15 mouse cellular contexts compared by ENCODE assay signal in genomic region chr3:34103902-34104672, GRCm38 (mm10). TPM values are rescaled to one million over a fixed set of nuclear protein-coding genes. Genes with fewer than 3 reads are reported as not detected.
DNase-seq lines count a peak whose midpoint lies in the region; ATAC-seq lines count a peak whose summit lies in the region.
"Had no signal": no experiment of that assay in that cellular context is flagged by ENCODE, and none has a peak within 500 bp of the region (broad histone marks: within the 10 kb centered on the region; RNA-seq: fewer than 3 reads in every experiment).

No protein-coding gene starts in this region.

- H3K9ac ChIP-seq in hindbrain, embryonic 11.5 days (ENCODE audit: low read depth, low read length): no peak overlapping the region
- H3K9ac ChIP-seq in midbrain, embryonic 14.5 days (replicated peaks; ENCODE audit: low read length): no peak overlapping the region
- no peak overlapping the region for H3K9ac ChIP-seq in intestine, embryonic 16.5 days (ENCODE audit: low read depth, low read length)
- no peak overlapping the region for H3K9ac ChIP-seq in heart, embryonic 11.5 days (ENCODE audit: low read depth, low read length)
- H3K9ac ChIP-seq: heart, embryonic 15.5 days had no signal

- H3K27ac ChIP-seq in hindbrain, embryonic 11.5 days (ENCODE audit: low read depth, low read length): no peak overlapping the region
- peak overlapping the region; percentile 3; the same call in 1 of the 2 replicates for H3K27ac ChIP-seq in midbrain, embryonic 14.5 days (replicated peaks; ENCODE audit: low read depth, low read length)
- H3K27ac ChIP-seq in intestine, embryonic 16.5 days (ENCODE audit: low read length): no peak overlapping the region
- no peak overlapping the region for H3K27ac ChIP-seq in heart, embryonic 11.5 days (ENCODE audit: low read depth, low read length)
- H3K27ac ChIP-seq: heart, embryonic 15.5 days had no signal

- peak; percentile 71; the same call in 1 of the 2 replicates for ATAC-seq in hindbrain, embryonic 11.5 days (ENCODE audit: low FRiP score)
- no peak; the same call in 1 of the 2 replicates for ATAC-seq in midbrain, embryonic 14.5 days (ENCODE audit: low FRiP score, low TSS enrichment)
- no peak for ATAC-seq in intestine, embryonic 16.5 days
- no peak for ATAC-seq in heart, embryonic 11.5 days (replicated peaks; ENCODE audit: insufficient number of reproducible peaks, low FRiP score, low TSS enrichment)
- no peak for ATAC-seq in erythroblast, adult 5-6 weeks (replicated peaks; ENCODE audit: low FRiP score, poor library complexity, severe bottlenecking)

- no peaks in the 10 kb centered on the region for H3K9me3 ChIP-seq in hindbrain, embryonic 11.5 days (ENCODE audit: control insufficient read depth, low read length)
- H3K9me3 ChIP-seq in midbrain, embryonic 14.5 days (ENCODE audit: control insufficient read depth, low read length): no peaks in the 10 kb centered on the region
- H3K9me3 ChIP-seq in intestine, embryonic 16.5 days (ENCODE audit: control insufficient read depth, low read length): no peaks in the 10 kb centered on the region
- H3K9me3 ChIP-seq in heart, embryonic 11.5 days (replicated peaks; ENCODE audit: control insufficient read depth, low read length): no peaks in the 10 kb centered on the region
- H3K9me3 ChIP-seq: heart, embryonic 15.5 days had no signal

- H3K4me2 ChIP-seq in hindbrain, embryonic 11.5 days (replicated peaks; ENCODE audit: low read depth, low read length): no peak overlapping the region
- H3K4me2 ChIP-seq in midbrain, embryonic 14.5 days (ENCODE audit: low read length): peak overlapping the region; percentile 32
- H3K4me2 ChIP-seq in intestine, embryonic 16.5 days (ENCODE audit: low read depth, low read length): no peak overlapping the region
- no peak overlapping the region for H3K4me2 ChIP-seq in heart, embryonic 11.5 days
- H3K4me2 ChIP-seq: heart, embryonic 15.5 days; liver, embryonic 11.5 days had no signal

- peak; percentile 52 for DNase-seq in heart, adult 11 months
- no peak for DNase-seq in heart, postnatal 25 days (ENCODE audit: low spot score)
- peak; percentile 30 for DNase-seq in hindbrain, embryonic 11.5 days (ENCODE audit: low spot score)
- peak; percentile 72 for DNase-seq in midbrain, embryonic 14.5 days
- DNase-seq in heart, adult 8-10 months (ENCODE audit: low spot score): no peak
- DNase-seq: adrenal gland, adult 2 months; gastrocnemius, postnatal 10 days; kidney, postnatal 4 days; right cerebral cortex, postnatal 4 days; thymus, postnatal 4 days had no signal

- intact Hi-C loops in heart, postnatal 25 days (cut with DNase I): no loop called here

- no peak overlapping the region for H3K4me3 ChIP-seq in hindbrain, embryonic 11.5 days (ENCODE audit: low read depth, low read length)
- H3K4me3 ChIP-seq in midbrain, embryonic 14.5 days (replicated peaks; ENCODE audit: low read depth, low read length): no peak overlapping the region
- H3K4me3 ChIP-seq in intestine, embryonic 16.5 days (ENCODE audit: low read length): no peak overlapping the region
- H3K4me3 ChIP-seq in heart, embryonic 11.5 days (ENCODE audit: low read depth, low read length): no peak overlapping the region
- H3K4me3 ChIP-seq: heart, embryonic 15.5 days had no signal

- 21% methylated on average over 7 of the region's 7 CpGs for WGBS in hindbrain, embryonic 11.5 days
- 4% methylated on average over 7 of the region's 7 CpGs for WGBS in midbrain, embryonic 14.5 days
- WGBS in intestine, embryonic 16.5 days: 48% methylated on average over 7 of the region's 7 CpGs
- 43% methylated on average over 7 of the region's 7 CpGs for WGBS in heart, embryonic 11.5 days (ENCODE audit: insufficient replicate concordance)

- H3K4me1 ChIP-seq in hindbrain, embryonic 11.5 days (replicated peaks; ENCODE audit: control insufficient read depth, insufficient read depth, low read length): no peaks in the 10 kb centered on the region
- peaks cover 7% of the 10 kb centered on the region for H3K4me1 ChIP-seq in midbrain, embryonic 14.5 days (ENCODE audit: control insufficient read depth, insufficient read depth, low read length)
- H3K4me1 ChIP-seq in intestine, embryonic 16.5 days (ENCODE audit: control insufficient read depth, insufficient read depth, low read length): no peaks in the 10 kb centered on the region
- H3K4me1 ChIP-seq in heart, embryonic 11.5 days (ENCODE audit: control insufficient read depth, insufficient read depth, low read length): no peaks in the 10 kb centered on the region
- H3K4me1 ChIP-seq: heart, embryonic 15.5 days had no signal

- H3K36me3 ChIP-seq in hindbrain, embryonic 11.5 days (ENCODE audit: control insufficient read depth, insufficient read depth, low read length): no peaks in the 10 kb centered on the region
- no peaks in the 10 kb centered on the region for H3K36me3 ChIP-seq in midbrain, embryonic 14.5 days (ENCODE audit: control insufficient read depth, insufficient read depth, low read length)
- H3K36me3 ChIP-seq in intestine, embryonic 16.5 days (ENCODE audit: control insufficient read depth, insufficient read depth, low read length): no peaks in the 10 kb centered on the region
- H3K36me3 ChIP-seq in heart, embryonic 11.5 days (ENCODE audit: control insufficient read depth, insufficient read depth, low read length): no peaks in the 10 kb centered on the region
- H3K36me3 ChIP-seq: heart, embryonic 15.5 days had no signal

- no peaks in the 10 kb centered on the region for H3K27me3 ChIP-seq in hindbrain, embryonic 11.5 days (ENCODE audit: control insufficient read depth, insufficient read depth, low read length)
- no peaks in the 10 kb centered on the region for H3K27me3 ChIP-seq in midbrain, embryonic 14.5 days (ENCODE audit: control insufficient read depth, insufficient read depth, low read length)
- no peaks in the 10 kb centered on the region; the same call in 1 of the 2 replicates for H3K27me3 ChIP-seq in intestine, embryonic 16.5 days (replicated peaks; ENCODE audit: control insufficient read depth, insufficient read depth, low read length)
- peaks cover 2% of the 10 kb centered on the region; the same call in 1 of the 2 replicates for H3K27me3 ChIP-seq in heart, embryonic 11.5 days (ENCODE audit: control insufficient read depth, insufficient read depth, low read length)

RNA-seq across cellular contexts. Expression of gene Dnajc19, which starts 23.0 kb away (rescaled TPM):
- 100 to 1,000 TPM; 136 to 151 TPM for total RNA-seq in heart, postnatal 25 days (2021)
- 144 and 159 TPM in 2 replicates for polyA plus RNA-seq in hindbrain, embryonic 11.5 days (2014; fragmentation: Nextera tagmentation; extraction: Ambion mirVana)
- polyA plus RNA-seq in midbrain, embryonic 14.5 days (2014; fragmentation: Nextera tagmentation; extraction: Ambion mirVana): 138 and 158 TPM in 2 replicates
- 185 and 190 TPM in 2 replicates for polyA plus RNA-seq in intestine, embryonic 16.5 days (2015; fragmentation: Nextera tagmentation; extraction: Ambion mirVana)
- 142 and 146 TPM in 2 replicates for polyA plus RNA-seq in heart, embryonic 11.5 days (2014; fragmentation: Nextera tagmentation; extraction: Ambion mirVana)
- 100 to 1,000 TPM; 134 to 161 (median 146) TPM for total RNA-seq in heart, adult 8-10 months (2022)
- 19.4 and 27.5 TPM in 2 replicates for total RNA-seq in erythroblast, adult 5-6 weeks (2015; ENCODE audit: low replicate concordance)
- 22.7 and 36.1 TPM in 2 replicates for total RNA-seq in erythroblast, adult 5-6 weeks (2017; ENCODE audit: low replicate concordance)

Comparison
In these comparisons a context has a peak if more than half of its experiments do, and no peak if none do; other contexts are left out.
1. DNase-seq: peak in heart, adult 11 months (single experiment), hindbrain, embryonic 11.5 days (single experiment) and midbrain, embryonic 14.5 days (single experiment); none in heart, postnatal 25 days (single experiment) and heart, adult 8-10 months (single experiment).